8 mouse cellular contexts compared by ENCODE assay signal in the genomic region with DNA sequence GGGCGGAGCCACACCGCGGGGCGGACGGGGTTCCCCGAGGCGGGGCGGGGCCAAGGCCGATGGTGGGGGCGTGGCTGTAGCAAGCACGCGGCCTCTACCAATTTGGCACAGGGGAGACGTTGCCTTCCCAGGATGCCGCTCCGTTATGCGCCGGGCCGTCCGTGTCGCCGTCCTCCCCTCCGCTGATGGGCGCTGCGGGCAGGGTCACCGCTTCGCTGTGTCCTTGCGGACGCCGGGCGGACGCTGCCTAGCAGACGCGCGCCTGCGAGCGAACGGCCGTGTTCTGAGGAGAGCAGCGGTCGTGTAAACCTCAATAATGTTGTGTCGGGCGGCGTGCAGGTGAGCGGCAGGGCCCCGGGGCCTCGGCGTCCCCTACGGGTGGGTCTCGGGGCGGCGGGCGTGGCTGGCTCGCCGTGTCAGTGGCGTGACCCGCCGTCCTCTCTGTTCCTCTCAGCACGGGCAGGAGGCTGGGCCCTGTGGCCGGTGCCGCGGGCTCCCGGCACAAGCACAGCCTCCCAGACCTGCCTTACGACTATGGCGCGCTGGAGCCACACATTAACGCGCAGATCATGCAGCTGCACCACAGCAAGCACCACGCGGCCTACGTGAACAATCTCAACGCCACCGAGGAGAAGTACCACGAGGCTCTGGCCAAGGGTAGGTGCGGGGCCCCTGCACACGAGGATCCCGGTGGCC. TPM values are rescaled to one million over a fixed set of nuclear protein-coding genes. Genes with fewer than 3 reads are reported as not detected.
DNase-seq lines count a peak whose midpoint lies in the region; ATAC-seq and TF ChIP-seq lines count a peak whose summit lies in the region.

No protein-coding gene starts in this region.

- H3K9me3 ChIP-seq in embryonic facial prominence, embryonic 15.5 days (replicated peaks): no peaks in the 10 kb centered on the region
- H3K9me3 ChIP-seq in kidney, embryonic 14.5 days (ENCODE audit: control insufficient read depth, low read length): no peaks in the 10 kb centered on the region
- H3K9me3 ChIP-seq in limb, embryonic 15.5 days: no peaks in the 10 kb centered on the region

- peak overlapping the region; percentile 97 for H3K4me3 ChIP-seq in bone marrow, adult 2 months (replicated peaks; ENCODE audit: control insufficient read depth, low read depth, low read length)
- peak overlapping the region; percentile 94 for H3K4me3 ChIP-seq in embryonic facial prominence, embryonic 15.5 days (replicated peaks)
- peak overlapping the region; percentile 73 for H3K4me3 ChIP-seq in kidney, embryonic 14.5 days (ENCODE audit: low read length)
- peak overlapping the region; percentile 91 for H3K4me3 ChIP-seq in limb, embryonic 15.5 days

- H3K4me2 ChIP-seq in embryonic facial prominence, embryonic 15.5 days (replicated peaks): peak overlapping the region; percentile 70
- H3K4me2 ChIP-seq in kidney, embryonic 14.5 days (replicated peaks; ENCODE audit: low read depth, low read length): peak overlapping the region; percentile 64
- peak overlapping the region; percentile 71 for H3K4me2 ChIP-seq in limb, embryonic 15.5 days

- H3K36me3 ChIP-seq in embryonic facial prominence, embryonic 15.5 days: peaks cover 15% of the 10 kb centered on the region
- peaks cover 5% of the 10 kb centered on the region; the same call in 1 of the 2 replicates for H3K36me3 ChIP-seq in kidney, embryonic 14.5 days (ENCODE audit: control insufficient read depth, insufficient read depth, low read length)
- peaks cover 14% of the 10 kb centered on the region; the same call in 1 of the 2 replicates for H3K36me3 ChIP-seq in limb, embryonic 15.5 days

- TF ChIP-seq CTCF in bone marrow, adult 2 months (IDR thresholded peaks at IDR 0.05; ENCODE audit: control insufficient read depth, insufficient read depth, low read length): no peak

- TF ChIP-seq POLR2A in bone marrow, adult 2 months (IDR thresholded peaks at IDR 0.05; ENCODE audit: borderline replicate concordance, control insufficient read depth, low read depth, low read length): peak; percentile 93

- DNase-seq in 416B (ENCODE audit: low read depth): peak; percentile 96
- peak; percentile 98 to 99 for DNase-seq in heart, adult 9 months (ENCODE audit: low spot score in 2 of 2)
- DNase-seq in monocyte, adult 2 months (ENCODE audit: low read depth in 1 of 2, low spot score in 2 of 2): peak; percentile 94 to 98
- peak; percentile 98 to 99 for DNase-seq in spleen, postnatal 36 days (ENCODE audit: low spot score in 2 of 2)

- under 1% methylated on average over 76 of the region's 76 CpGs for WGBS in bone marrow, adult 2 months
- under 1% methylated on average over 76 of the region's 76 CpGs for WGBS in embryonic facial prominence, embryonic 15.5 days
- under 1% methylated on average over 65 of the region's 76 CpGs for WGBS in kidney, embryonic 14.5 days
- under 1% methylated on average over 75 of the region's 76 CpGs for WGBS in limb, embryonic 15.5 days

- H3K27ac ChIP-seq in bone marrow, adult 2 months (ENCODE audit: control insufficient read depth, insufficient read depth, low read depth, low read length, poor library complexity): peak overlapping the region; percentile 92
- peak overlapping the region; percentile 88 for H3K27ac ChIP-seq in embryonic facial prominence, embryonic 15.5 days (replicated peaks)
- H3K27ac ChIP-seq in kidney, embryonic 14.5 days (ENCODE audit: low read depth, low read length): peak overlapping the region; percentile 72
- peak overlapping the region; percentile 89 for H3K27ac ChIP-seq in limb, embryonic 15.5 days

- ATAC-seq in embryonic facial prominence, embryonic 15.5 days (ENCODE audit: insufficient number of reproducible peaks, low FRiP score, low TSS enrichment, low read depth): peak; percentile 99
- ATAC-seq in kidney, embryonic 14.5 days (ENCODE audit: low FRiP score, low TSS enrichment): peak; percentile 99
- ATAC-seq in limb, embryonic 15.5 days (ENCODE audit: insufficient number of reproducible peaks, low FRiP score, low TSS enrichment, low read depth): peak; percentile 96

- H3K9ac ChIP-seq in embryonic facial prominence, embryonic 15.5 days: peak overlapping the region; percentile 53
- peak overlapping the region; percentile 73 for H3K9ac ChIP-seq in kidney, embryonic 14.5 days (ENCODE audit: low read depth, low read length)
- peak overlapping the region; percentile 58 for H3K9ac ChIP-seq in limb, embryonic 15.5 days

- H3K4me1 ChIP-seq in bone marrow, adult 2 months (ENCODE audit: control insufficient read depth, insufficient read depth, low read length): no peaks in the 10 kb centered on the region; the same call in 1 of the 2 replicates
- H3K4me1 ChIP-seq in embryonic facial prominence, embryonic 15.5 days: peaks cover 15% of the 10 kb centered on the region
- peaks cover 11% of the 10 kb centered on the region; the same call in 1 of the 2 replicates for H3K4me1 ChIP-seq in kidney, embryonic 14.5 days (ENCODE audit: control insufficient read depth, insufficient read depth, low read length)
- H3K4me1 ChIP-seq in limb, embryonic 15.5 days: peaks cover 10% of the 10 kb centered on the region

- no peaks in the 10 kb centered on the region for H3K27me3 ChIP-seq in embryonic facial prominence, embryonic 15.5 days
- no peaks in the 10 kb centered on the region for H3K27me3 ChIP-seq in kidney, embryonic 14.5 days (ENCODE audit: control insufficient read depth, insufficient read depth, low read length)
- no peaks in the 10 kb centered on the region for H3K27me3 ChIP-seq in limb, embryonic 15.5 days

RNA-seq across cellular contexts. Expression of gene Sod2, which starts 1.2 kb away (rescaled TPM):
- 33.4 and 38.2 TPM in 2 replicates for polyA plus RNA-seq in bone marrow, adult 2 months (2011; ENCODE audit: insufficient read depth, insufficient read length, low replicate concordance, missing spikeins)
- polyA plus RNA-seq in embryonic facial prominence, embryonic 15.5 days (2015; fragmentation: Nextera tagmentation; extraction: Ambion mirVana): 98.3 and 98.5 TPM in 2 replicates
- polyA plus RNA-seq in kidney, embryonic 14.5 days (2014; fragmentation: Nextera tagmentation; extraction: Ambion mirVana): 139 and 144 TPM in 2 replicates
- 89.2 and 111 TPM in 2 replicates for polyA plus RNA-seq in limb, embryonic 15.5 days (2015; fragmentation: Nextera tagmentation; extraction: Ambion mirVana)

RNA-seq across cellular contexts. Expression of gene Wtap, which starts 13.9 kb away (rescaled TPM):
- 46.2 and 67.4 TPM in 2 replicates for polyA plus RNA-seq in bone marrow, adult 2 months (2011; ENCODE audit: insufficient read depth, insufficient read length, low replicate concordance, missing spikeins)
- polyA plus RNA-seq in embryonic facial prominence, embryonic 15.5 days (2015; fragmentation: Nextera tagmentation; extraction: Ambion mirVana): 120 and 125 TPM in 2 replicates
- polyA plus RNA-seq in kidney, embryonic 14.5 days (2014; fragmentation: Nextera tagmentation; extraction: Ambion mirVana): 146 and 173 TPM in 2 replicates
- 106 and 124 TPM in 2 replicates for polyA plus RNA-seq in limb, embryonic 15.5 days (2015; fragmentation: Nextera tagmentation; extraction: Ambion mirVana)

RNA-seq across cellular contexts. Expression of gene Gpr31b, which starts 44.2 kb away (rescaled TPM):
- not detected in 2 replicates for polyA plus RNA-seq in bone marrow, adult 2 months (2011; ENCODE audit: insufficient read depth, insufficient read length, low replicate concordance, missing spikeins)
- polyA plus RNA-seq in embryonic facial prominence, embryonic 15.5 days (2015; fragmentation: Nextera tagmentation; extraction: Ambion mirVana): 0.30 TPM in 1 of 2 replicates, not detected in the other
- not detected in 2 replicates for polyA plus RNA-seq in kidney, embryonic 14.5 days (2014; fragmentation: Nextera tagmentation; extraction: Ambion mirVana)
- polyA plus RNA-seq in limb, embryonic 15.5 days (2015; fragmentation: Nextera tagmentation; extraction: Ambion mirVana): 0.22 TPM in 1 of 2 replicates, not detected in the other

RNA-seq across cellular contexts. Expression of gene Acat2, which starts 47.3 kb away (rescaled TPM):
- 10.8 and 17.1 TPM in 2 replicates for polyA plus RNA-seq in bone marrow, adult 2 months (2011; ENCODE audit: insufficient read depth, insufficient read length, low replicate concordance, missing spikeins)
- 121 and 128 TPM in 2 replicates for polyA plus RNA-seq in embryonic facial prominence, embryonic 15.5 days (2015; fragmentation: Nextera tagmentation; extraction: Ambion mirVana)
- 78.4 and 95.7 TPM in 2 replicates for polyA plus RNA-seq in kidney, embryonic 14.5 days (2014; fragmentation: Nextera tagmentation; extraction: Ambion mirVana)
- polyA plus RNA-seq in limb, embryonic 15.5 days (2015; fragmentation: Nextera tagmentation; extraction: Ambion mirVana): 128 and 133 TPM in 2 replicates

RNA-seq across cellular contexts. Expression of gene Tcp10b, which starts 53.0 kb away (rescaled TPM):
- not detected in 2 replicates for polyA plus RNA-seq in bone marrow, adult 2 months (2011; ENCODE audit: insufficient read depth, insufficient read length, low replicate concordance, missing spikeins)
- polyA plus RNA-seq in embryonic facial prominence, embryonic 15.5 days (2015; fragmentation: Nextera tagmentation; extraction: Ambion mirVana): 0.27 and 0.29 TPM in 2 replicates
- 0.23 TPM in 1 of 2 replicates, not detected in the other for polyA plus RNA-seq in kidney, embryonic 14.5 days (2014; fragmentation: Nextera tagmentation; extraction: Ambion mirVana)
- 0.10 TPM in 1 of 2 replicates, not detected in the other for polyA plus RNA-seq in limb, embryonic 15.5 days (2015; fragmentation: Nextera tagmentation; extraction: Ambion mirVana)

Comparison
In these comparisons a context has a peak if more than half of its experiments do, and no peak if none do; other contexts are left out.
1. Peak in every context shown above with its lines: DNase-seq, ATAC-seq, H3K4me3 ChIP-seq and H3K27ac ChIP-seq.